Mouse (Mus musculus): ENCODE results near the gene Prr22.

GRCm38 (mm10) chr17:56761077-56761476 is 9.0 kb upstream of the Prr22 start:
- no peak for TF ChIP-seq CTCF (IDR thresholded peaks at IDR 0.05; ENCODE audit: borderline replicate concordance, control insufficient read depth, extremely low read depth, insufficient read depth, low read length, poor library complexity)
- TF ChIP-seq POLR2A (IDR thresholded peaks at IDR 0.05; ENCODE audit: control insufficient read depth, extremely low read depth, insufficient read depth, low read length, poor library complexity) = no peak
